Mouse (Mus musculus) ES-Bruce4 (cell line): ENCODE measurements at regions not wholly inside any gene's neighbourhood (a gene's known extent, or its start where the extent isn't known, plus 50 kb on each side); places are given as distances from the start of the nearest gene placed in this dataset.

Experiments used
- CTCF ChIP-seq: IDR thresholded peaks from one replicate; pipeline ENCODE4 v1.8.1; 2011; ENCODE audit warnings: low read depth, low read length
- POLR2A ChIP-seq: IDR thresholded peaks from one replicate; pipeline ENCODE4 v1.8.1; 2011; ENCODE audit warnings: low read length; ENCODE audit not compliant: insufficient read depth

DNA sequence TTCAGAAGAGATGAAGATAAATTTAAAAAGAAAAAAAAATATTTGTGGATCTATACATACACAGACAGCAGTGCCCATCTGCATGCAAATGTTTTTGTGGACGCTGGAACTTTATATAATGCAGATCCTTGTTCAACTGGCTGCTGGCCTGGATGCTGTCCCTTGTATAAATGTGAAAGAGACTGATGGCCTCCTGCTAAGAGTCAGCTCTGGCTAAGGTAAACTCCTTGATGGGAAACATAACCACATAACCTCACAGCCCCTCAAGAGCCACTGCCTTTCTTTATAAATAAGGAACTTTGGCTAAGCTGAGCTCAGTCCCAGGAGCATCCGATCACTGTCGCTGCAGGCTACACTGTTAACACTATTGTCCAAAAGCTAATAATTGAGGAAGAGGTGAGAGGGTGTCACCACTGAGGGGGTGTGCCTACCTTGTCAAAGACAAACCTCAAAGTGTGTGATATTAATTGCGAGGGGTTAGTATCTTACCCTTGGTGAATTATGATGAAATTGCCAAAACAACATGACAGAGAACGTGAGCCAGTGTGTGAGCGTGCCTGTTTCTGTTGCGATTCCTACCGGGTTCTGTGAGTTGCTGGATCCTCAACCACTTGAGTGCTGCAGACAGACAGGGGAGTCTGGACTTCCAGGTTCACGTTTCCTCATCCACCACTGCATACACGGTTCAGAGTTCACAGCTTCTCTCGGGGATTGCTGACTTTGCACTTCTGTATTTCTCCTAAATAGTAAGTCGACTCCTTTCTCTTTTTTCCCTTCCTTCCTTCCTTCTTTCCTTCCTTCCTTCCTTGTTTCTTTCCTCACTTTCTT lies 417.1 kb downstream of the Wdr11 start:
- TF ChIP-seq CTCF (no peak), POLR2A (no peak)
